Mouse (Mus musculus) adrenal gland, postnatal 25 days (tissue): ENCODE data around the gene Wdr70. TPM values are rescaled to one million over a fixed set of nuclear protein-coding genes. Genes with fewer than 3 reads are reported as not detected.

Experiments
- DNase-seq: peaks from one replicate; pipeline ENCODE4 v3.0.0; 2021; ENCODE audit warnings: mixed read lengths
- microRNA-seq, 2 experiments: library from miRNA; unstranded; fragments of <30 nt; microRNA quantifications; one replicate each; pipeline ENCODE4 v1.2.0; 2021
- total RNA-seq: library from RNA; stranded (reverse); gene quantifications from 2 replicates; pipeline ENCODE4 v1.2.3, GENCODE M21; 2021

The Wdr70 gene
- total RNA-seq, 1 experiment from 2014 or later: 32.0 TPM

DNA sequence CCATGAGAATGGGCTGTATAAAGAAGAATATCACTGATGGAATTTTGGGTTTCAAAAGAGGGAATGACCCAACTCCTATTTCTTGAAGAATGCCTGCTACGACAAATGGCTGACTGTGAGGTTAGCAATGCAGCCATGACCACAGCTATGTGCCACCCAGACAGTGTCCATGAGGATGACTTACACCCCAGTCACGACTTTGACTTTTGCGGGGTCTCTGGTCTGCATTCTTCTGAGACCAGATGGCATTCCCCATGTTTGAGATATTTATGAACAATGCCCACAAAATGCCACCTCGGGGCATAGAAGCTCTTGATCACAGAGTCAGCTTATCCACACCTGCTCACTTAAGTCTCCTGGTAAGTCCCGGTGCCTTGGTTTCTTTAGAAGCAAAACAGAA is 236.1 kb downstream of the Wdr70 start:
- DNase-seq: no peak

DNA sequence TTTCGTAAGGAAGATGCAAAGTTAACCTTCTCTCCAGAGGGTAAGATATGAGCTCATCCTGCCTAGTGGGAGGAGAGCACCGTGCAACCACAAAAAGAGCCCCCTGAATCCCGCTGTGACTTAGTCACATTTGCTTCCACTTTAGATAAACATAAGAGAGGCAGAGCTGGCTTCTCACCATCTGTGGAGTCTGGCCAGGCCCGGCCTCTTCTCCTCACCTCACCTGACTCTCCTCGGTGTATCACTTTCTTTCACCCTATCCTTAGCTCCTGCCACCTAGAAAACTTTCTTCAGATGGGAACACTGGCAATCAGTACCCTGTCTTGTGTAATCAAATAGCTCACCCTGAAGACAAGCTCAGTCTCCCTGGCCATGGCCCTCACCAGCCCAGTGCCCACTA is 240.2 kb downstream of the Wdr70 start:
- DNase-seq: no peak

DNA sequence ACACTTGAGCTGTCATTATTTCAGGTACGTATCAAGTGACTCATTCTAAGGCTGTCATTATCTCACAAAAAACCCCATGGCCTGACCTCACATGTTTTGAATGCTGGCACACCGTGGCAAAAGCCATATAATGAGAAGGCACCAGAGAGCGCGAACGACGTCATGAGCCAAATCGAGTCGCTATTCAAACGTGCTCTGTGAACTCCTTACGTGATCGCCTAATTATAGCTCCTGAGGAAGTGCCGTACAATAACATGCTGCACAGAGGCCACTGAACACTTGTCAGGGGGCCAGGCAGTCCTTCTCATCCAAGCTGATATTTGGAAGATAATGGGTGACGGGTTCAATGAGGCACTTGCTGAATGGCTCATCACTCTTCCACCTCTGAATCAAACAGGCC is 241.6 kb downstream of the Wdr70 start:
- DNase-seq: no peak

DNA sequence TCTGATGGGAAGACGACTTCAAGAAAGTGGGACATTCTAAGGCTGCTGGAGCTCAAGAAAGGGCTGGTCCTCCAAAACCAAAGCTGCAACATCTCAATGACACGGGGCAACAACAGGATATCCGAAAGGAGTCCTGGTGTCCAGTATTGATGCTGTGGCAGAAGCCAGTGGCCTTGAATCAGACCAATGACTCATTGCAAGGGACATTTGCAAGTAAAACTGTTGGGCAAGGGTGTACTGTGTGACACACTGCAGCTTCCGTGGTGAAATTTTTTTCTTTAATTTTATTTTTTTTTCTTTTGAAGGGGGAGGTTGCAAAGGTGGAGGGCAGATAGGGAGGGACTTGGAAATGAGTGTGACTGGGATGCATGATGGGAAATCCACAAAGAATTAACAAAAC is 256.6 kb downstream of the Wdr70 start:
- no peak for DNase-seq

DNA sequence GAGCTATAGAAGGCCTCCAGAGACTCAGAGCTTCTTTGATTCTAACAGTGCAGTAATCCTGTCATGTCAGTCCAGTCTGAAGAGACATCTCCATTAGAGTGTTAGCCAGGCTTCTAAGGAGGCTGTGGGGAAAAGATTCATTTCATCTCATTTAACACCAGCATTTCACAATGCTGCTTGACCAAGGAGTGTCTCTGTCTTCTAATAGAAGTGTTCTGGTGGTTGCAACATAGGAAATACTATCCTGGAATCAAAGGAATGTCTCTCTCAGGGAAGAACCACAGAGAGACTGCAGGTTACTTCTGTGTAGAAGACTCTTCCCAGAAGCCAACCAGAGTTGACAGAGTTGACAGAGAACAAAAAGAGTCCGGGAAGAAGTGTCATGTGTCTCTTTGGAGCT is 257.3 kb downstream of the Wdr70 start:
- no peak for DNase-seq

DNA sequence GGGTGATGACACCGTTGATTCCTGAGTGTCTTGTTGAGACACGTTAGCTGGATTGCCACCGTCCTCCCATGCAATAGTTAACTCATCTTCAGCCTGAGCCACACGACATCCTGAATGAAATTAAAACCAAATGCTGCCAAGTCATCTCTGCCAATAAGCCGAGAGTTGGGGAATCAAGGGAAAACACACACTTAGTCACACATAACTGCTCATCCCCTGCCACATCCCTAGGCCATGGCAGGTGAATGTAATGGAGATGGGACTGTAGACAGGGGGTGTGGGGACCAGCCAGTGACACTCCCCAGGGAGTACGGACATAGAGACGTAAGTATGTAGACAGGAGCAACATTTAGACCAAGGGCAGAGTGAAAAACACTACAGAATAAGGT is 260.1 kb downstream of the Wdr70 start:
- no peak for DNase-seq

DNA sequence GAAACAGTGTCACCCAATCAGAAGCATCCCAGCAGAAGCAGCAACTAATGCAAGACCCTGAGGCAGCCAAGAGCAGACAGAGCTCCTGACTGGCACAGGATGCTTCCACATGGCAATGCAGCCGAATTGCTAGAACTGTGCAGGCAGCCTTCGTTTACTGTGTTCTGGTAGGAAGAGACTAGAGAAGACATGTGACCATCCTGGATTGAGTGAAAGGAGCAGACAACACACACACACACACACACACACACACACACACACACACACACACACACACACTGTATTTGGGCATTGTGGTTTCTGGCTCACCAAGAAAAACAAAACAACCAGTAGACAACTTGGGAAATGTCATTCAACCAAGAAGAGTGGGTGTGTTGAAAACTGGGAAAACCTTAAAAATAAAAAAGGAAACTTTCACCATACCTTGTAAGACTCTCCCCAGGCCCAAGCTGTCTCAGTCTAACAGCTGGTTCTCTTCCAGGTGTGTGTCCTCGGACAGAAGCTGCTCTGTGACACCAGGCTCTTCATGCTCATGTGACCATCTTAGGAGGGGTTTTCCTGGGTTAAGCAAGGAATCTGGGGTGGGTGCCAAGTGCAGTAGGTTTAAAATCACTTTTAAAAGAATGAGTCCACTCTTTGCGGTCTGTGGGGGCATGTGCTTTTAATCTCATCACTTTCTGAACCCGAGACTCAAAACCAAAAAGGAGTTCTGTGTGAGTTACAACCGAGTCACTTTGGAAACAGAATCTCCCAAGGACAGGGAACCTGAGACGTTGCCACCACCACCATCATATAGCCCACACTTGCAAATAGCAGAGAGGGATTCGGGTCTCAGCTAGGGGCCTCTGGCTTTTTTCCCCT is 260.7 kb downstream of the Wdr70 start:
- DNase-seq: no peak

DNA sequence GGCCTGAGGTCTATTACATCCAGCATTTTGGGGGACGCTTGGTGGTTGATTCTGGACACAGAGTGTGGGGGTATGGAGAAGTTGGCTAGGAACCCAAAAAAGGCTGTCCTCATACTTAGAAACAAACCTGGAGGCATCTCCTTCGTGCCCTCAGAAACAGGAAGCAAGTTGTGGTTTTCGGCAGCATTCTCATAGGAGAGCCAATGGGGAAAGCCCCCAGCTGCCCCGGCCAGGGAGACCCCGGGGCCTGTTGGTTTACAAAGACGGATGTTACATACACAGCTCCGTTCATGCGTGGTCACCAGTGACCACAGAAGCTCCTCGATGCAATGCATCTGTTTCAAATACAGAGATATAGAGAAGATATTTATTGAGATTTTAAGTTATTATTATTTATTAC is 263.6 kb downstream of the Wdr70 start:
- no peak for DNase-seq

DNA sequence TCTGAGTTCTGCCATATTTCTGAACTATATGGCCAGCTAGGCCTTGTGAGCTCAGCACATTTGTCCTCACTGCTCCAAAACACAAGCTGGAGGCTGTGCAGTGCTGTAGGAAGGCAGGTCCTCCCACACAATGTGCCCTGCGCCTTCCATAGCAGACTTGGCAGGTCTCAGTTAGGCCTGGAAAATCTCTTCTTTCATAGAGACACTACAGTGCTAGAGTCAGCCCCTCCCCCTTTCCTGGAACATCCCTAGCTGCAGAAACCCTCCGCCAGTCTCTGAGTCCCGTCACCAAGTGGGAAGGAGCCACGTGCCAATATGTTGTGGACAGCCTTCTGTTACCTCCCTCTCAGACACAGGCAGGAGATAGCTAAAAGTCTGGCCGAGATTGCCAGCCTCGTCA is 273.5 kb downstream of the Wdr70 start:
- no peak for DNase-seq

DNA sequence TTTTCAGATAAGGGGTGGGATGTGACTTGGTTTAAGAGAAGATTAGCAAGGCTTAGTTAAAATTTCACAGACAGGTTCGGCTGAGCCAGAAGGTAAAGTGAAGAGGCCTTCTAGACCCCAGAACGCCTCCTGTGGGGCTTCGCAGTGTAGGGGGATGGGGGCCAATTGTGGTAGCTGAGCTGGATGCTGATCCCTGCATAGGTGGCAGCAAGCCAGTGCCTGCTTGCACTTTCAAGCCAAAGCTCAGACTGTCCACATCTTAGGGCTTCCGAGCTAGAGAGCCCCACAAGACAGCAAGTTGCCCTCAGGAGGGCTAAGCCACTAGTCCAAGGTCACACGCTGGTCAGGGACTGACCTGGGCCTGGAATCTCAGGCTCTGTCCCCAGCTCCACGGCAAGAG is 275.1 kb downstream of the Wdr70 start:
- no peak for DNase-seq

Small RNAs within 50 kb of the gene (microRNA-seq; reads per million reads assigned to microRNA genes)
- 0 reads per million in 2 experiments for gene Gm27529

Other genes with a start within 250 kb of the Wdr70 start
- gene Nup155, start 10.1 kb upstream of the Wdr70 start, total RNA-seq: 20.8 and 26.5 TPM in 2 replicates
- gene Cplane1, start 69.9 kb upstream of the Wdr70 start, total RNA-seq: 11.1 and 13.6 TPM in 2 replicates